Mouse (Mus musculus) thymus, adult 2 months (tissue): ENCODE measurements around the gene Iqgap2. TPM values are rescaled to one million over a fixed set of nuclear protein-coding genes. Genes with fewer than 3 reads are reported as not detected.

Source experiments
- DNase-seq: peaks from one replicate; pipeline ENCODE4 v3.0.0; 2021
- H3K27ac ChIP-seq: fragments of 200-500 bp; 2 replicates; pipeline ENCODE4 v1.5.1; 2012; ENCODE audit warnings: low read length, control low read depth; ENCODE audit not compliant: control insufficient read depth, insufficient read depth
- H3K27me3 ChIP-seq: fragments of 200-500 bp; 2 replicates; pipeline ENCODE4 v1.6.1; 2012; ENCODE audit warnings: mild to moderate bottlenecking, low read length, moderate library complexity, mixed read lengths; ENCODE audit not compliant: control insufficient read depth, insufficient read depth
- H3K36me3 ChIP-seq: fragments of 200-500 bp; 2 replicates; pipeline ENCODE4 v1.6.1; 2012; ENCODE audit warnings: mild to moderate bottlenecking, low read length, moderate library complexity; ENCODE audit not compliant: control insufficient read depth, insufficient read depth
- H3K4me1 ChIP-seq: fragments of 200-500 bp; replicated peaks from 2 replicates; pipeline ENCODE4 v1.6.1; 2012; ENCODE audit warnings: low read length; ENCODE audit not compliant: control insufficient read depth, insufficient read depth
- H3K4me3 ChIP-seq: fragments of 200-500 bp; 2 replicates; pipeline ENCODE4 v1.5.1; 2012; ENCODE audit warnings: mild to moderate bottlenecking, low read length, control low read depth, moderate library complexity; ENCODE audit not compliant: control insufficient read depth, insufficient read depth
- CTCF ChIP-seq: fragments of 200-500 bp; IDR thresholded peaks from 2 replicates; pipeline ENCODE4 v1.5.1; 2012; ENCODE audit warnings: mild to moderate bottlenecking, control low read depth, low read length, moderate library complexity, borderline replicate concordance; ENCODE audit not compliant: control insufficient read depth, poor library complexity, insufficient read depth; ENCODE audit errors: extremely low read depth
- POLR2A ChIP-seq: fragments of 200-500 bp; IDR thresholded peaks from 2 replicates; pipeline ENCODE4 v1.6.1; 2012; ENCODE audit warnings: mild to moderate bottlenecking, low read length, control low read depth, moderate library complexity; ENCODE audit not compliant: control insufficient read depth, poor library complexity, insufficient read depth; ENCODE audit errors: extremely low read depth
- WGBS: fragments of 180-500 bp; shearing (Covaris S2); methylation state at CpG from one replicate; pipeline ENCODE4 v1.1.7; 2018; 5-methylcytosine and 5-hydroxymethylcytosine counted together
- polyA plus RNA-seq: library from polyadenylated mRNA; depleted of rRNA; stranded (reverse); fragments of >200 nt; gene quantifications from 2 replicates; pipeline ENCODE4 v1.2.3, GENCODE M21; 2012

Gene Iqgap2
- polyA plus RNA-seq, 1 experiment = 4.4 TPM

DNA sequence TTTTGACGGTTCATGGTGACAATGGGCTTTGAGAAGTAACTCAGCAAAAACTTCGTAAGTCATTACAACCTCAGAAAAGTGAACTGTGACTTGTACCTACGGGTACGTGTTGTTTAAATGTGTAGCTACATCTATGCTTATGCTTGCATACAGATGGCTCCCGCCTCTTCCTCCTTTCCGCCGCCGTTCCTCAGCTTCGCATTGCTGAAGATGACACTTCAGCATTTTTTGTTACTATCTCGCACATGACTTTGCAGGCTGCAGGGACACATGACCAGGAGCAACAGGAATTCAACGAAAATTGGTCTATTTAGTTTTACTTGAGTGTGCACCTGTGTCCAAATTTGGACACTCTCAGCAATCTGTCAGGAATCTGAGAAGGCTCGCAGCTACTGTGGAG is 3.1 kb downstream of the Iqgap2 start:
- WGBS = 90% methylated on average over 12 of the region's 12 CpGs
- no peak for DNase-seq

GRCm38 (mm10) chr13:95888170-95888569 is 3.6 kb downstream of the Iqgap2 start:
- WGBS = 77% methylated on average over 4 of the region's 4 CpGs
- Histone ChIP-seq H3K4me1 (peaks cover 25% of the 10 kb centered on the region), H3K4me3 (no peak overlapping the region), H3K36me3 (no peaks in the 10 kb centered on the region), H3K27me3 (no peaks in the 10 kb centered on the region; the same call in 1 of the 2 replicates), H3K27ac (no peak overlapping the region)
- TF ChIP-seq CTCF (no peak), POLR2A (no peak)
- DNase-seq = no peak

More for the DNA sequence above, 3.1 kb downstream of the Iqgap2 start:
- no peak overlapping the region for H3K4me3 ChIP-seq
- no peak overlapping the region for H3K27ac ChIP-seq
- H3K27me3 ChIP-seq = no peaks in the 10 kb centered on the region; the same call in 1 of the 2 replicates
- peaks cover 29% of the 10 kb centered on the region for H3K4me1 ChIP-seq
- TF ChIP-seq POLR2A = no peak
- no peaks in the 10 kb centered on the region for H3K36me3 ChIP-seq

DNA sequence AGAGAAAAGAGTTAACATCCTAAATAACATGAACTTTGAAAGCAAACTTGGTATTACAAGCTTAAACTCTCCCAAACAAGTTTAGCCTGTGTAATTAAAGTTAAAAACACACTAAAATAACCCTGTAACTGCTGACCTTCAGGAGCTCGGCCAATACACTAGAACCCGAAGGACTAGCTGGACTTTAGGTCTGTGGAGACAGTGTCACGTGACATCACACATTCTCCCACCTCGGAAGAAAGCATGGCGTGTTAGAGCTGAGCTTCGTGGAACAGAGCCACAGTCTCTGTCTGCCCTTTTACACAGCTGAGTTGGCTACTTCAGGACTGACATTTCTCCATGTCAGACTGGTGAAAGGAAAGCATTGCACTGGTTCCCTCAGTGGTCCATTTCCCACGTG is 4.3 kb downstream of the Iqgap2 start:
- Histone ChIP-seq H3K36me3 (no peaks in the 10 kb centered on the region), H3K4me3 (no peak overlapping the region), H3K27me3 (no peaks in the 10 kb centered on the region; the same call in 1 of the 2 replicates), H3K27ac (no peak overlapping the region), H3K4me1 (peaks cover 18% of the 10 kb centered on the region)
- WGBS = 92% methylated on average over 7 of the region's 7 CpGs
- TF ChIP-seq POLR2A (no peak), CTCF (no peak)
- DNase-seq = no peak

DNA sequence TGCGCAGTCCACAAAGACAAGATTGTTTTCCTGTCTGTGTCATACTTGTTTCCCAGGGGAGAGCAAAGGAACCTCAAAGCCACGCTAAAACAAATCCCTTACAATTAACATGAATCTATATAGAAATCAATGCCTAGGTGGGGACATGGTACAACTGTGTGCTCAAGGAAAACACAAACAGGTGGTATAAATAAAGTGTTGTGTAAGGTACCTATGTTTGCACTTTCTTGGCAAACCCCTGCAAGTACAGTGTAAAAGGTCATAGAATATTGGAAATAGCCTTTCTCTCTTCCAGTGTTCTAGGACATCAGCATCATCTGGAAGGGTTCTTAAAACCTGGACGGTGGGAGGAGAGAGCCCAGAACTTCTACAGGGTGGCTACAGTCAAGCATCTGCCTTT is 7.3 kb downstream of the Iqgap2 start:
- DNase-seq = no peak
- TF ChIP-seq POLR2A = no peak
- TF ChIP-seq CTCF = no peak
- Histone ChIP-seq H3K27ac (no peak overlapping the region), H3K27me3 (no peaks in the 10 kb centered on the region), H3K36me3 (no peaks in the 10 kb centered on the region), H3K4me1 (peaks cover 8% of the 10 kb centered on the region), H3K4me3 (no peak overlapping the region)
- WGBS = 80% methylated on average over 3 of the region's 3 CpGs

- Histone ChIP-seq H3K27me3 (no peaks in the 10 kb centered on the region), H3K4me3 (no peak overlapping the region), H3K36me3 (no peaks in the 10 kb centered on the region), H3K27ac (no peak overlapping the region), H3K4me1 (peaks cover 8% of the 10 kb centered on the region)
- no peak for TF ChIP-seq POLR2A
- no peak for TF ChIP-seq CTCF
- no peak for DNase-seq
- 87% methylated on average over 6 of the region's 6 CpGs for WGBS
These were observed 9.7 kb downstream of the Iqgap2 start for GRCm38 (mm10) chr13:95882001-95882400.

- H3K27ac ChIP-seq = no peak overlapping the region
- H3K4me3 ChIP-seq = no peak overlapping the region
- no peaks in the 10 kb centered on the region for H3K27me3 ChIP-seq
- 24% methylated on average over 9 of the region's 9 CpGs for WGBS
- H3K36me3 ChIP-seq = no peaks in the 10 kb centered on the region
- H3K4me1 ChIP-seq = peaks cover 8% of the 10 kb centered on the region
- no peak for DNase-seq
- TF ChIP-seq CTCF (no peak), POLR2A (no peak)
These were observed 10.3 kb downstream of the Iqgap2 start for GRCm38 (mm10) chr13:95881427-95881826.

GRCm38 (mm10) chr13:95880633-95881032 is 11.1 kb downstream of the Iqgap2 start:
- Histone ChIP-seq H3K27me3 (no peaks in the 10 kb centered on the region), H3K4me3 (no peak overlapping the region), H3K36me3 (no peaks in the 10 kb centered on the region), H3K27ac (no peak overlapping the region), H3K4me1 (peaks cover 8% of the 10 kb centered on the region)
- no peak for TF ChIP-seq CTCF
- TF ChIP-seq POLR2A = no peak
- no peak for DNase-seq
- 80% methylated on average over 6 of the region's 6 CpGs for WGBS
